Mouse (Mus musculus): ENCODE measurements around the gene Ift88. TPM values are rescaled to one million over a fixed set of nuclear protein-coding genes. Genes with fewer than 3 reads are reported as not detected.
"Not testable (repeated sequence)": the region's sequence is repeated elsewhere in the genome, so short reads cannot be mapped to it uniquely, and the experiment has no call there.

Ift88 gene
- polyA plus RNA-seq, 1 experiment = not detected

DNA sequence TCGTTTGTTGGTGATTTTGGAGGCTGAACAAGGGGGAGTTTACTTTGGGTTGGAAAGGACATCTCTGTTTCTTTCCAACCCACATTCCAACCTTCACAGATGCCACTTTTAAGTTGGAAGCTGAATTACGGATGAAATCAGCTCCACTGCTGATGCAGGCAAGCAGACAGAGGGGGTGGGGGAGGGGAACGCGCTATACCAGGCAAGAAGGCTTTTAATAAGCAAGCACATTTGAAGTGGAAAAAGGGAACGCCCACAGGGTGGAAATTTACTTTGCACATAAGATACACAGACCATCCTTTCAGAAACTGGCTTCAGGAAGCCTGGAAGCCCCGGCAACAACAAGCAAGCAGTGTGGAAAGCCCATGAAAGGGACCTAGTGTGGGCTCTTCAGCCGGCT, 11.7 kb upstream of the Ift88 start:
- no peaks in the 10 kb centered on the region for H3K27me3 ChIP-seq (ENCODE audit: control insufficient read depth)
- no peaks in the 10 kb centered on the region for H3K4me1 ChIP-seq (ENCODE audit: control insufficient read depth)
- no peak overlapping the region for H3K4me3 ChIP-seq (replicated peaks)
- no peaks in the 10 kb centered on the region for H3K36me3 ChIP-seq (ENCODE audit: control insufficient read depth)
- no peaks in the 10 kb centered on the region for H3K9me3 ChIP-seq (ENCODE audit: control insufficient read depth, low read length)
- no peak for TF ChIP-seq TAL1 (IDR thresholded peaks at IDR 0.05; ENCODE audit: low read length)
- TF ChIP-seq GATA1 (IDR thresholded peaks at IDR 0.05; ENCODE audit: low read length) = no peak

GRCm38 (mm10) chr14:57417187-57417586, 6.7 kb upstream of the Ift88 start:
- no peak overlapping the region for H3K4me3 ChIP-seq (replicated peaks)

GRCm38 (mm10) chr14:57424212-57424561, 325 bp downstream of the Ift88 start:
- TF ChIP-seq TAL1 (IDR thresholded peaks at IDR 0.05; ENCODE audit: low read length) (no peak), GATA1 (IDR thresholded peaks at IDR 0.05; ENCODE audit: low read length) (no peak)
- Histone ChIP-seq H3K36me3 (ENCODE audit: control insufficient read depth) (no peaks in the 10 kb centered on the region), H3K27me3 (ENCODE audit: control insufficient read depth) (peaks cover 9% of the 10 kb centered on the region; the same call in 1 of the 2 replicates)

More at GRCm38 (mm10) chr14:57417187-57417586, 6.7 kb upstream of the Ift88 start:
- Histone ChIP-seq H3K27me3 (ENCODE audit: control insufficient read depth) (peaks cover 8% of the 10 kb centered on the region; the same call in 1 of the 2 replicates), H3K9me3 (ENCODE audit: control insufficient read depth, low read length) (no peaks in the 10 kb centered on the region), H3K4me1 (ENCODE audit: control insufficient read depth) (no peaks in the 10 kb centered on the region), H3K36me3 (ENCODE audit: control insufficient read depth) (no peaks in the 10 kb centered on the region)
- TF ChIP-seq GATA1 (IDR thresholded peaks at IDR 0.05; ENCODE audit: low read length) = no peak
- TF ChIP-seq TAL1 (IDR thresholded peaks at IDR 0.05; ENCODE audit: low read length) = no peak

GRCm38 (mm10) chr14:57430451-57430850, 6.6 kb downstream of the Ift88 start:
- Histone ChIP-seq H3K27me3 (ENCODE audit: control insufficient read depth) (0 out of 2 replicates have a peak, but pooled peaks cover 2% of the 10 kb centered on the region), H3K36me3 (ENCODE audit: control insufficient read depth) (no peaks in the 10 kb centered on the region), H3K4me1 (ENCODE audit: control insufficient read depth) (no peaks in the 10 kb centered on the region), H3K4me3 (replicated peaks) (no peak overlapping the region), H3K9me3 (ENCODE audit: control insufficient read depth, low read length) (no peaks in the 10 kb centered on the region)
- TF ChIP-seq TAL1 (IDR thresholded peaks at IDR 0.05; ENCODE audit: low read length) (no peak), GATA1 (IDR thresholded peaks at IDR 0.05; ENCODE audit: low read length) (no peak)

More at GRCm38 (mm10) chr14:57424212-57424561, 325 bp downstream of the Ift88 start:
- Histone ChIP-seq H3K4me1 (ENCODE audit: control insufficient read depth) (peaks cover 15% of the 10 kb centered on the region), H3K4me3 (replicated peaks) (peak overlapping the region; percentile 90), H3K9me3 (ENCODE audit: control insufficient read depth, low read length) (no peaks in the 10 kb centered on the region)

DNA sequence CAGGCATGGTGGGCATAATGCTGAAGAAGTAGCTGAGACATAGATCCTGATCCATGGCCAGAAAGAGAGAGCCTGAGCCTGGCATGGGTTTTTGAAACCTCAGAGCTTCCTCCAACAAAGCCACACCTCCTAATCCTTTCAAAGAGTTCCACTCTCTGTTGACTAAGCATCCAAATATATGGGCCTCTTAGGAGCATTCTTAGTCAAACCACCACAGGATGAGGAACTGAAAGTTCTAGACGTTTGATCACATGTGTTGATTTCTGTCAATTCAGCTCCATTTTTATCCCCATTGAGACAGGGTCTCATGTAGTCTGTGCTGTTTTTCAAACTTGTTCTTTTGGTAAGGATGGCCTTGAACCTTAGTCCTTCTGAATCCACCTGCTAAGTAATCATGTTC, 28.7 kb downstream of the Ift88 start:
- no peak overlapping the region for H3K4me3 ChIP-seq (replicated peaks)
- no peaks in the 10 kb centered on the region for H3K4me1 ChIP-seq (ENCODE audit: control insufficient read depth)
- H3K36me3 ChIP-seq (ENCODE audit: control insufficient read depth) = no peaks in the 10 kb centered on the region
- H3K27me3 ChIP-seq (ENCODE audit: control insufficient read depth) = no peaks in the 10 kb centered on the region
- TF ChIP-seq GATA1 (IDR thresholded peaks at IDR 0.05; ENCODE audit: low read length) (no peak), TAL1 (IDR thresholded peaks at IDR 0.05; ENCODE audit: low read length) (no peak)
- no peaks in the 10 kb centered on the region for H3K9me3 ChIP-seq (ENCODE audit: control insufficient read depth, low read length)

DNA sequence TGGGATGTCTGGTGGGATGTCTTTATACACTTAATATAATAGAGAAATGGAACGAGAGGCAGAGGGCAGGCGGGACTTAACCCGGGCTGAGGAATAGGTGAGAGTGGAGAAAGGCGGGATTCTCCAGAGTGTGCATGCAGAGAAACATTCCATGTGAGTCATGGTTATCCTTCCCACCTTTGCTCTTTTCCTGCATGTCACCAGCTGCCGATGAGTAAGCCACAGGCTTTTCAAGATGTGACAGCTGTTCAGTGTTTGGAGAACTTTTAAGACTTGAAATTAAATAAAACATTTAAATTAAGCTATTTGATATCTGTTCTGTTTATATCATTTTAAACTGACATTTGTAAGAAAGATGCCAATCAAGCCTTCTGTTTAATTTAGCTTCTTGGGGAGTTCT, 36.0 kb downstream of the Ift88 start:
- Histone ChIP-seq H3K4me1 (ENCODE audit: control insufficient read depth) (no peaks in the 10 kb centered on the region), H3K27me3 (ENCODE audit: control insufficient read depth) (no peaks in the 10 kb centered on the region), H3K36me3 (ENCODE audit: control insufficient read depth) (no peaks in the 10 kb centered on the region), H3K9me3 (ENCODE audit: control insufficient read depth, low read length) (no peaks in the 10 kb centered on the region), H3K4me3 (replicated peaks) (no peak overlapping the region)
- TF ChIP-seq TAL1 (IDR thresholded peaks at IDR 0.05; ENCODE audit: low read length) = no peak
- no peak for TF ChIP-seq GATA1 (IDR thresholded peaks at IDR 0.05; ENCODE audit: low read length)

- H3K4me3 ChIP-seq (replicated peaks); H3K9me3 ChIP-seq (ENCODE audit: control insufficient read depth, low read length); H3K27me3 ChIP-seq (ENCODE audit: control insufficient read depth); H3K4me1 ChIP-seq (ENCODE audit: control insufficient read depth); H3K36me3 ChIP-seq (ENCODE audit: control insufficient read depth): not testable (repeated sequence)
Measured at GRCm38 (mm10) chr14:57460326-57460725, 36.5 kb downstream of the Ift88 start.

GRCm38 (mm10) chr14:57462871-57463270, 39.0 kb downstream of the Ift88 start:
- no peak for TF ChIP-seq GATA1 (IDR thresholded peaks at IDR 0.05; ENCODE audit: low read length)
- no peak for TF ChIP-seq TAL1 (IDR thresholded peaks at IDR 0.05; ENCODE audit: low read length)
- H3K4me3 ChIP-seq (replicated peaks) = no peak overlapping the region
- H3K36me3 ChIP-seq (ENCODE audit: control insufficient read depth) = no peaks in the 10 kb centered on the region
- H3K9me3 ChIP-seq (ENCODE audit: control insufficient read depth, low read length) = no peaks in the 10 kb centered on the region
- H3K27me3 ChIP-seq (ENCODE audit: control insufficient read depth) = no peaks in the 10 kb centered on the region
- no peaks in the 10 kb centered on the region for H3K4me1 ChIP-seq (ENCODE audit: control insufficient read depth)

- TF ChIP-seq GATA1 (IDR thresholded peaks at IDR 0.05; ENCODE audit: low read length) = no peak
- TF ChIP-seq TAL1 (IDR thresholded peaks at IDR 0.05; ENCODE audit: low read length) = no peak
- Histone ChIP-seq H3K4me1 (ENCODE audit: control insufficient read depth) (no peaks in the 10 kb centered on the region), H3K36me3 (ENCODE audit: control insufficient read depth) (no peaks in the 10 kb centered on the region), H3K9me3 (ENCODE audit: control insufficient read depth, low read length) (no peaks in the 10 kb centered on the region), H3K4me3 (replicated peaks) (no peak overlapping the region), H3K27me3 (ENCODE audit: control insufficient read depth) (no peaks in the 10 kb centered on the region)
Measured at GRCm38 (mm10) chr14:57475057-57475456, 51.2 kb downstream of the Ift88 start.

GRCm38 (mm10) chr14:57482262-57482661, 58.4 kb downstream of the Ift88 start:
- no peaks in the 10 kb centered on the region for H3K27me3 ChIP-seq (ENCODE audit: control insufficient read depth)
- TF ChIP-seq TAL1 (IDR thresholded peaks at IDR 0.05; ENCODE audit: low read length) (no peak), GATA1 (IDR thresholded peaks at IDR 0.05; ENCODE audit: low read length) (no peak)
- no peak overlapping the region for H3K4me3 ChIP-seq (replicated peaks)
- no peaks in the 10 kb centered on the region for H3K9me3 ChIP-seq (ENCODE audit: control insufficient read depth, low read length)
- H3K36me3 ChIP-seq (ENCODE audit: control insufficient read depth) = no peaks in the 10 kb centered on the region
- H3K4me1 ChIP-seq (ENCODE audit: control insufficient read depth) = no peaks in the 10 kb centered on the region

All from erythroblast, embryonic 14.5 days (primary cell).